Mouse (Mus musculus): ENCODE measurements around the gene Ifi205. TPM values are rescaled to one million over a fixed set of nuclear protein-coding genes. Genes with fewer than 3 reads are reported as not detected.
"Not testable (repeated sequence)": the region's sequence is repeated elsewhere in the genome, so short reads cannot be mapped to it uniquely, and the experiment has no call there.

The Ifi205 gene
- polyA plus RNA-seq (2014; fragmentation: Nextera tagmentation; extraction: Ambion mirVana) = not detected in 2 replicates

- Histone ChIP-seq H3K9me3 (ENCODE audit: control insufficient read depth, low read length) (no peaks in the 10 kb centered on the region), H3K36me3 (ENCODE audit: control insufficient read depth, insufficient read depth, low read length) (no peaks in the 10 kb centered on the region), H3K4me3 (ENCODE audit: low read length) (no peak within 1 kb of the TSS), H3K27ac (ENCODE audit: low read depth, low read length) (no peak within 1 kb of the TSS), H3K27me3 (ENCODE audit: control insufficient read depth, insufficient read depth, low read length) (no peaks in the 10 kb centered on the region), H3K9ac (ENCODE audit: low read depth, low read length) (no peak within 1 kb of the TSS), H3K4me1 (ENCODE audit: control insufficient read depth, insufficient read depth, low read length) (no peaks in the 10 kb centered on the region), H3K4me2 (replicated peaks; ENCODE audit: low read depth, low read length) (no peak within 1 kb of the TSS)
- 63% methylated on average over 1 of the region's 1 CpGs for WGBS
- no peak for ATAC-seq (ENCODE audit: low FRiP score, low TSS enrichment)
Observed at GRCm38 (mm10) chr1:174031698-174032097, at the start of gene Ifi205. Gene Ifi205, minus strand, starts transcription at chr1:174031810.

- Histone ChIP-seq H3K4me3 (ENCODE audit: low read length) (no peak within 1 kb of the TSS), H3K4me1 (ENCODE audit: control insufficient read depth, insufficient read depth, low read length) (no peaks in the 10 kb centered on the region), H3K9ac (ENCODE audit: low read depth, low read length) (no peak within 1 kb of the TSS), H3K27me3 (ENCODE audit: control insufficient read depth, insufficient read depth, low read length) (no peaks in the 10 kb centered on the region), H3K4me2 (replicated peaks; ENCODE audit: low read depth, low read length) (no peak within 1 kb of the TSS), H3K9me3 (ENCODE audit: control insufficient read depth, low read length) (no peaks in the 10 kb centered on the region), H3K27ac (ENCODE audit: low read depth, low read length) (no peak within 1 kb of the TSS), H3K36me3 (ENCODE audit: control insufficient read depth, insufficient read depth, low read length) (no peaks in the 10 kb centered on the region)
- WGBS = 87% methylated on average over 3 of the region's 3 CpGs
- no peak for ATAC-seq (ENCODE audit: low FRiP score, low TSS enrichment)
Observed at GRCm38 (mm10) chr1:174066305-174066704, 34.7 kb upstream of the Ifi205 start, which contains the start of gene Olfr430. Gene Olfr430, plus strand, starts transcription at chr1:174066605.

GRCm38 (mm10) chr1:174055248-174055647 is 23.6 kb upstream of the Ifi205 start:
- Histone ChIP-seq H3K27ac (ENCODE audit: low read depth, low read length) (no peak overlapping the region), H3K27me3 (ENCODE audit: control insufficient read depth, insufficient read depth, low read length) (no peaks in the 10 kb centered on the region), H3K36me3 (ENCODE audit: control insufficient read depth, insufficient read depth, low read length) (no peaks in the 10 kb centered on the region), H3K9ac (ENCODE audit: low read depth, low read length) (no peak overlapping the region), H3K4me3 (ENCODE audit: low read length) (no peak overlapping the region), H3K9me3 (ENCODE audit: control insufficient read depth, low read length) (no peaks in the 10 kb centered on the region), H3K4me1 (ENCODE audit: control insufficient read depth, insufficient read depth, low read length) (no peaks in the 10 kb centered on the region), H3K4me2 (replicated peaks; ENCODE audit: low read depth, low read length) (no peak overlapping the region)
- WGBS = 88% methylated on average over 2 of the region's 2 CpGs
- ATAC-seq (ENCODE audit: low FRiP score, low TSS enrichment) = no peak

GRCm38 (mm10) chr1:174052981-174053380 is 21.4 kb upstream of the Ifi205 start:
- Histone ChIP-seq H3K9ac (ENCODE audit: low read depth, low read length) (no peak overlapping the region), H3K4me1 (ENCODE audit: control insufficient read depth, insufficient read depth, low read length) (no peaks in the 10 kb centered on the region), H3K4me2 (replicated peaks; ENCODE audit: low read depth, low read length) (no peak overlapping the region), H3K27ac (ENCODE audit: low read depth, low read length) (no peak overlapping the region), H3K27me3 (ENCODE audit: control insufficient read depth, insufficient read depth, low read length) (no peaks in the 10 kb centered on the region), H3K36me3 (ENCODE audit: control insufficient read depth, insufficient read depth, low read length) (no peaks in the 10 kb centered on the region), H3K4me3 (ENCODE audit: low read length) (no peak overlapping the region), H3K9me3 (ENCODE audit: control insufficient read depth, low read length) (no peaks in the 10 kb centered on the region)
- WGBS = 71% methylated on average over 3 of the region's 3 CpGs
- no peak for ATAC-seq (ENCODE audit: low FRiP score, low TSS enrichment)

GRCm38 (mm10) chr1:174051931-174052536 is 20.4 kb upstream of the Ifi205 start:
- H3K27me3 ChIP-seq (ENCODE audit: control insufficient read depth, insufficient read depth, low read length) = no peaks in the 10 kb centered on the region
- no peaks in the 10 kb centered on the region for H3K9me3 ChIP-seq (ENCODE audit: control insufficient read depth, low read length)
- H3K36me3 ChIP-seq (ENCODE audit: control insufficient read depth, insufficient read depth, low read length) = no peaks in the 10 kb centered on the region
- H3K4me3 ChIP-seq (ENCODE audit: low read length) = no peak overlapping the region
- no peaks in the 10 kb centered on the region for H3K4me1 ChIP-seq (ENCODE audit: control insufficient read depth, insufficient read depth, low read length)
- ATAC-seq (ENCODE audit: low FRiP score, low TSS enrichment) = no peak
- no peak overlapping the region for H3K9ac ChIP-seq (ENCODE audit: low read depth, low read length)
- H3K27ac ChIP-seq (ENCODE audit: low read depth, low read length) = no peak overlapping the region
- WGBS = 88% methylated on average over 5 of the region's 5 CpGs
- no peak overlapping the region for H3K4me2 ChIP-seq (replicated peaks; ENCODE audit: low read depth, low read length)

GRCm38 (mm10) chr1:174051515-174051914 is 19.9 kb upstream of the Ifi205 start:
- ATAC-seq (ENCODE audit: low FRiP score, low TSS enrichment) = no peak
- H3K4me2 ChIP-seq (replicated peaks; ENCODE audit: low read depth, low read length) = no peak overlapping the region
- H3K9me3 ChIP-seq (ENCODE audit: control insufficient read depth, low read length) = no peaks in the 10 kb centered on the region
- H3K4me1 ChIP-seq (ENCODE audit: control insufficient read depth, insufficient read depth, low read length) = no peaks in the 10 kb centered on the region
- WGBS = 86% methylated on average over 4 of the region's 4 CpGs
- no peak overlapping the region for H3K4me3 ChIP-seq (ENCODE audit: low read length)
- no peak overlapping the region for H3K9ac ChIP-seq (ENCODE audit: low read depth, low read length)
- no peak overlapping the region for H3K27ac ChIP-seq (ENCODE audit: low read depth, low read length)
- H3K36me3 ChIP-seq (ENCODE audit: control insufficient read depth, insufficient read depth, low read length) = no peaks in the 10 kb centered on the region
- no peaks in the 10 kb centered on the region for H3K27me3 ChIP-seq (ENCODE audit: control insufficient read depth, insufficient read depth, low read length)

GRCm38 (mm10) chr1:174050532-174050931 is 18.9 kb upstream of the Ifi205 start:
- H3K4me3 ChIP-seq (ENCODE audit: low read length) = no peak overlapping the region
- no peak for ATAC-seq (ENCODE audit: low FRiP score, low TSS enrichment)
- H3K9ac ChIP-seq (ENCODE audit: low read depth, low read length) = no peak overlapping the region
- no peaks in the 10 kb centered on the region for H3K27me3 ChIP-seq (ENCODE audit: control insufficient read depth, insufficient read depth, low read length)
- H3K36me3 ChIP-seq (ENCODE audit: control insufficient read depth, insufficient read depth, low read length) = no peaks in the 10 kb centered on the region
- H3K9me3 ChIP-seq (ENCODE audit: control insufficient read depth, low read length) = no peaks in the 10 kb centered on the region
- no peak overlapping the region for H3K27ac ChIP-seq (ENCODE audit: low read depth, low read length)
- H3K4me1 ChIP-seq (ENCODE audit: control insufficient read depth, insufficient read depth, low read length) = no peaks in the 10 kb centered on the region
- 75% methylated on average over 4 of the region's 4 CpGs for WGBS
- no peak overlapping the region for H3K4me2 ChIP-seq (replicated peaks; ENCODE audit: low read depth, low read length)

GRCm38 (mm10) chr1:174049357-174049756 is 17.7 kb upstream of the Ifi205 start:
- not testable (repeated sequence) for H3K36me3 ChIP-seq (ENCODE audit: control insufficient read depth, insufficient read depth, low read length); H3K4me3 ChIP-seq (ENCODE audit: low read length); H3K4me2 ChIP-seq (replicated peaks; ENCODE audit: low read depth, low read length); H3K9ac ChIP-seq (ENCODE audit: low read depth, low read length); H3K27ac ChIP-seq (ENCODE audit: low read depth, low read length); H3K27me3 ChIP-seq (ENCODE audit: control insufficient read depth, insufficient read depth, low read length); H3K4me1 ChIP-seq (ENCODE audit: control insufficient read depth, insufficient read depth, low read length); ATAC-seq (ENCODE audit: low FRiP score, low TSS enrichment); H3K9me3 ChIP-seq (ENCODE audit: control insufficient read depth, low read length)
- 53% methylated on average over 3 of the region's 4 CpGs for WGBS

- Histone ChIP-seq H3K27me3 (ENCODE audit: control insufficient read depth, insufficient read depth, low read length) (no peaks in the 10 kb centered on the region), H3K4me3 (ENCODE audit: low read length) (no peak within 1 kb of the TSS), H3K27ac (ENCODE audit: low read depth, low read length) (no peak within 1 kb of the TSS), H3K9me3 (ENCODE audit: control insufficient read depth, low read length) (no peaks in the 10 kb centered on the region), H3K36me3 (ENCODE audit: control insufficient read depth, insufficient read depth, low read length) (no peaks in the 10 kb centered on the region), H3K9ac (ENCODE audit: low read depth, low read length) (no peak within 1 kb of the TSS), H3K4me1 (ENCODE audit: control insufficient read depth, insufficient read depth, low read length) (no peaks in the 10 kb centered on the region), H3K4me2 (replicated peaks; ENCODE audit: low read depth, low read length) (no peak within 1 kb of the TSS)
- 70% methylated on average over 2 of the region's 2 CpGs for WGBS
- no peak for ATAC-seq (ENCODE audit: low FRiP score, low TSS enrichment)
Observed at GRCm38 (mm10) chr1:174048893-174049292, 17.3 kb upstream of the Ifi205 start, which contains the start of gene Olfr432. Gene Olfr432, plus strand, starts transcription at chr1:174049205.
